Comparison of ENCODE assay signal across 8 mouse cellular contexts in the genomic region with DNA sequence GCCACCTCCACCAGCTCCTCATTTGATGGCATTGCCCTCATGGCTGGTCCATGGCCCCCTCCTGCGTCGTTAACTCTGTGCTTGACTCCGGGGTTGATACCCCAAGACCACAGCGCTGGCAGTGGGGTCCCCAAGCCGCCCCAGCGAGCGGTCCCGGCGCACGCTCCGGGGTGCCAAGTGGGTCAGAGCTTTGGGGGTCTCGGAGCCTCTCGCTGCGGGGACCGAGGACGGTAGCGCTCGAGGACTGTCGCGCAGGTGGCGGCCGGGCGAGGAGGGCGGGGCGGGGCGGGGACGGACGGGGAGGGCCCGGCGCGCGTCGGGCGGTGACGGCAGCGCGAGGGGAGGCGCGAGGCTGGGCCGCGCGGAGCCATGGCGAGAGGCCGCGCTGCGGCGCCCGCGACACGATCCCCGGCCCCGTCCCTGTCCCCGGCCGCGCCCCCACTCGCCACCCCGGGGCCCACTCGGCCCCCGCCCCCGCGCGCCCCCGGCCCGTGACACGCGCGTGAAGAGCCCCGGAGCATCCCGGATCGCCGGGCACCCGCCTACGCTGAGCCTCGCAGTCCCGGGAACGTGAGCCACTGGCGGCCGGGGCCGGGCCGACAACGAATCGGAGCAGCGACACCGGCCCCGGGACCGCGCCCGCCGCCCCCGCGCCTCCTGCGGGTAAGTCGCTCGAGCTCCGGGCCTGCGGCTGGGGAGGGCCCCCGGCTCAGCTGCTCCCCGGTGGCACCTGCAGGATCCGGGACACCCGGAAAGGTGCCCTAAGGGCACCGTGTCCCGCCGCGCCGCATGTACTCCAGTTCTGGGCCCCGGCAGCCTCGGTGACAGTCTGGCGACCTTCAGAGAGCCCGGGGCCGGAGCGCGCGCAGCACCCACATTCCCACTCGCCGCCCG. TPM values are rescaled to one million over a fixed set of nuclear protein-coding genes. Genes with fewer than 3 reads are reported as not detected.
DNase-seq lines count a peak whose midpoint lies in the region; ATAC-seq and TF ChIP-seq lines count a peak whose summit lies in the region.

TSS of gene Trak1 (plus strand) at position 332 of the 894 bp plus-strand sequence.

- peak within 1 kb of the TSS; percentile 96 for H3K4me3 ChIP-seq in embryonic facial prominence, embryonic 10.5 days
- H3K4me3 ChIP-seq in kidney, embryonic 15.5 days (replicated peaks), result peak within 1 kb of the TSS; percentile 68
- H3K4me3 ChIP-seq in liver, embryonic 14.5 days (ENCODE audit: insufficient read depth in 1 of 2, low read depth in 2 of 2, low read length in 2 of 2), result peak within 1 kb of the TSS; percentile 70

- under 1% methylated on average over 112 of the region's 116 CpGs for WGBS in embryonic facial prominence, embryonic 10.5 days
- under 1% methylated on average over 91 of the region's 116 CpGs for WGBS in kidney, embryonic 15.5 days
- under 1% methylated on average over 91 of the region's 116 CpGs for WGBS in liver, embryonic 14.5 days (ENCODE audit: insufficient replicate concordance)

- peak within 1 kb of the TSS; percentile 73 for H3K9ac ChIP-seq in kidney, embryonic 15.5 days
- H3K9ac ChIP-seq in liver, embryonic 14.5 days (replicated peaks), result peak within 1 kb of the TSS; percentile 57

- no peaks in the 10 kb centered on the region for H3K36me3 ChIP-seq in embryonic facial prominence, embryonic 10.5 days (replicated peaks)
- no peaks in the 10 kb centered on the region for H3K36me3 ChIP-seq in kidney, embryonic 15.5 days
- H3K36me3 ChIP-seq in liver, embryonic 14.5 days (replicated peaks; ENCODE audit: control insufficient read depth, insufficient read depth, low read depth), result no peaks in the 10 kb centered on the region

- ATAC-seq in kidney, embryonic 15.5 days (replicated peaks; ENCODE audit: low FRiP score), result peak; percentile 85
- peak; percentile 91 for ATAC-seq in liver, embryonic 14.5 days (ENCODE audit: insufficient read depth)

- H3K27me3 ChIP-seq in embryonic facial prominence, embryonic 10.5 days (replicated peaks; ENCODE audit: low read depth, poor library complexity, severe bottlenecking), result peaks cover 45% of the 10 kb centered on the region
- H3K27me3 ChIP-seq in kidney, embryonic 15.5 days, result peaks cover 18% of the 10 kb centered on the region
- H3K27me3 ChIP-seq in liver, embryonic 14.5 days (ENCODE audit: control insufficient read depth, insufficient read depth, low read length), result peaks cover 6% of the 10 kb centered on the region

- peak; percentile 64 to 71 for DNase-seq in B cell, adult 2 months
- peak; percentile 48 for DNase-seq in adipocyte (ENCODE audit: low spot score)
- peak; percentile 77 for DNase-seq in embryonic facial prominence, embryonic 10.5 days (ENCODE audit: low spot score)
- peak; percentile 63 to 83 for DNase-seq in heart, adult 9 months (ENCODE audit: low spot score in 2 of 2)
- peak in 2 of 3 experiments; percentile 28 to 39 for DNase-seq in liver, embryonic 14.5 days (ENCODE audit: low read depth in 3 of 3, low spot score in 3 of 3)
- peak; percentile 77 for DNase-seq in neural tube, embryonic 10.5 days (ENCODE audit: extremely low spot score, low spot score)
- peak; percentile 52 to 59 for DNase-seq in thymus, postnatal 10 days (ENCODE audit: low spot score in 2 of 2)

- no peak for TF ChIP-seq CTCF in liver, embryonic 14.5 days (IDR thresholded peaks at IDR 0.05; ENCODE audit: low read depth)

- peak within 1 kb of the TSS; percentile 91 for H3K27ac ChIP-seq in embryonic facial prominence, embryonic 10.5 days (replicated peaks)
- peak within 1 kb of the TSS; percentile 42; the same call in 1 of the 2 replicates for H3K27ac ChIP-seq in kidney, embryonic 15.5 days
- H3K27ac ChIP-seq in liver, embryonic 14.5 days, result no peak within 1 kb of the TSS

- no peak for TF ChIP-seq EP300 in liver, embryonic 14.5 days (IDR thresholded peaks at IDR 0.05; ENCODE audit: low read depth)

- H3K4me2 ChIP-seq in kidney, embryonic 15.5 days, result peak within 1 kb of the TSS; percentile 97
- H3K4me2 ChIP-seq in liver, embryonic 14.5 days (ENCODE audit: low read depth), result peak within 1 kb of the TSS; percentile 77

- no peaks in the 10 kb centered on the region for H3K9me3 ChIP-seq in embryonic facial prominence, embryonic 10.5 days
- H3K9me3 ChIP-seq in kidney, embryonic 15.5 days (replicated peaks), result no peaks in the 10 kb centered on the region
- H3K9me3 ChIP-seq in liver, embryonic 14.5 days (ENCODE audit: control insufficient read depth, low read length), result no peaks in the 10 kb centered on the region

- peaks cover 50% of the 10 kb centered on the region for H3K4me1 ChIP-seq in embryonic facial prominence, embryonic 10.5 days
- H3K4me1 ChIP-seq in kidney, embryonic 15.5 days, result peaks cover 40% of the 10 kb centered on the region
- H3K4me1 ChIP-seq in liver, embryonic 14.5 days (replicated peaks; ENCODE audit: control insufficient read depth in 2 of 2, insufficient read depth in 2 of 2, low read length in 1 of 2), result peaks cover 0 to 15% of the 10 kb centered on the region in 2 experiments

RNA-seq across cellular contexts. Expression of gene Trak1, which starts in this region (rescaled TPM):
- 14.1 and 14.7 TPM in 2 replicates for polyA plus RNA-seq in embryonic facial prominence, embryonic 10.5 days (2016; fragmentation: Nextera tagmentation; extraction: Ambion mirVana)
- polyA plus RNA-seq in kidney, embryonic 15.5 days (2015; fragmentation: Nextera tagmentation; extraction: Ambion mirVana), result 15.1 and 18.7 TPM in 2 replicates
- polyA plus RNA-seq in liver, embryonic 14.5 days (2012; rRNA removed), result 3.1 TPM in 2 replicates
- 2.9 TPM in 2 replicates for polyA plus RNA-seq in liver, embryonic 14.5 days (2014; fragmentation: Nextera tagmentation; extraction: Ambion mirVana)
